Mouse (Mus musculus) stomach, embryonic 14.5 days (tissue): ENCODE measurements at regions not wholly inside any gene's neighbourhood (a gene's known extent, or its start where the extent isn't known, plus 50 kb on each side); places are given as distances from the start of the nearest gene placed in this dataset.

Experiments
- ATAC-seq: fragments of 200-750 bp; cut with Nextera tagmentation; 2 replicates; pipeline ENCODE4 v1.8.0; 2017; ENCODE audit warnings: low read depth, moderate TSS enrichment; ENCODE audit not compliant: insufficient number of reproducible peaks, insufficient read depth, low FRiP score
- H3K27ac ChIP-seq: fragments of 300-500 bp; sonication (generic); 2 replicates; pipeline ENCODE4 v1.5.1; 2014; ENCODE audit warnings: mild to moderate bottlenecking, low read length, moderate library complexity, mixed read lengths
- H3K27me3 ChIP-seq: fragments of 300-500 bp; sonication (generic); 2 replicates; pipeline ENCODE4 v1.6.1; 2014; ENCODE audit warnings: low read length, control low read depth, mixed read lengths; ENCODE audit not compliant: control insufficient read depth, insufficient read depth
- H3K36me3 ChIP-seq: fragments of 300-500 bp; sonication (generic); 2 replicates; pipeline ENCODE4 v1.6.1; 2014; ENCODE audit warnings: mild to moderate bottlenecking, control low read depth, low read length, moderate library complexity, mixed read lengths; ENCODE audit not compliant: control insufficient read depth, insufficient read depth
- H3K4me1 ChIP-seq: fragments of 300-500 bp; sonication (generic); 2 replicates; pipeline ENCODE4 v1.6.1; 2014; ENCODE audit warnings: low read length, control low read depth, mixed read lengths; ENCODE audit not compliant: control insufficient read depth, insufficient read depth
- H3K4me2 ChIP-seq: fragments of 300-500 bp; sonication (generic); replicated peaks from 2 replicates; pipeline ENCODE4 v1.6.1; 2014; ENCODE audit warnings: low read depth, low read length, control low read depth
- H3K4me3 ChIP-seq: fragments of 300-500 bp; sonication (generic); 2 replicates; pipeline ENCODE4 v1.5.1; 2014; ENCODE audit warnings: low read depth, low read length, control low read depth
- H3K9ac ChIP-seq: fragments of 300-500 bp; sonication (generic); replicated peaks from 2 replicates; pipeline ENCODE4 v1.6.1; 2014; ENCODE audit warnings: low read depth, mild to moderate bottlenecking, control low read depth, low read length, moderate library complexity, mixed read lengths
- H3K9me3 ChIP-seq: fragments of 300-500 bp; sonication (generic); 2 replicates; pipeline ENCODE4 v1.6.1; 2016; ENCODE audit warnings: low read depth, low read length, control low read depth; ENCODE audit not compliant: control insufficient read depth
- WGBS: fragments of 180-500 bp; shearing (Covaris S2); extraction: QIAGEN DNeasy Blood & Tissue Kit; methylation state at CpG from one replicate; pipeline ENCODE4 v1.1.7; 2014; 5-methylcytosine and 5-hydroxymethylcytosine counted together

DNA sequence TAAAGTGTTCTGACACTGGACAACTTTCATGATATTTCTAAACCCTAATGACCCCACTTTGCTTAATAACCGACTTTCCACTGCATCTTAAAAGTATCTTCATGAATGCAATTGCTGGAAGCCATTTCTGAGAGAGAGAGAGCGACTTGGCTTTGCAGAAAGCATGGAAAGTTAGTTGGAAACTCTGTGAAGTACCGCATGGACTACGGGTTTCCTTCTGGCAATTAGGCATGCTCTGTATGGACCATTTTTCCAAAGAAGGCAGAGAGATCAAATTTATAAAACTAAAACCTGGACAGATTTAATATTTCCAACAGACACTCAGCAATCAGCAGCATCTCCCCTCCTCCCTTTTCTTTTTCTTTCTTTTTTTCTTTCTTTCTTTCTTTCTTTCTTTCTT is 353.4 kb downstream of the Bckdhb start:
- H3K27me3 ChIP-seq = no peaks in the 10 kb centered on the region
- no peak for ATAC-seq
- no peak overlapping the region for H3K9ac ChIP-seq
- no peak overlapping the region for H3K4me2 ChIP-seq
- no peak overlapping the region for H3K4me3 ChIP-seq
- no peaks in the 10 kb centered on the region for H3K9me3 ChIP-seq
- 88% methylated on average over 4 of the region's 4 CpGs for WGBS
- H3K36me3 ChIP-seq = no peaks in the 10 kb centered on the region
- H3K27ac ChIP-seq = no peak overlapping the region
- H3K4me1 ChIP-seq = no peaks in the 10 kb centered on the region; the same call in 1 of the 2 replicates

DNA sequence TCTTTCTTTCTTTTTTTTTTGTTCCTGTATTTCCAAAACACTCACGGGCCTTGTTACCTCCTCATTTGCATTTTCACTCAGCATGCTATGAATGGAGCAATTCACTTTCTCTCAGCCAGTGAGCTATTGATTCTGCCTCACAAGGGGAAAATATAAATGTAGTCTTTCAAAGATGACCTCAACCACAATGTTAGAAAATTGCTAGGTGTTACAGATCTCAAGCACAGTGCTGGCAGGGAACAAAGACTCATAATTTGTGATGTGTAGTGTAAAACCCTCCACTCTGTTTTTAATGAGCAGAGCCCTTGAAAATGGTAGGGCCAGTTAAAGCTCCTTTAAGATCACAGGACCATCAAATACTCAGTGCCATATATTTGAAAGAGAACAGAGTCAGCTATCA is 353.8 kb downstream of the Bckdhb start:
- no peak for ATAC-seq
- WGBS = 56% methylated on average over 1 of the region's 1 CpGs

DNA sequence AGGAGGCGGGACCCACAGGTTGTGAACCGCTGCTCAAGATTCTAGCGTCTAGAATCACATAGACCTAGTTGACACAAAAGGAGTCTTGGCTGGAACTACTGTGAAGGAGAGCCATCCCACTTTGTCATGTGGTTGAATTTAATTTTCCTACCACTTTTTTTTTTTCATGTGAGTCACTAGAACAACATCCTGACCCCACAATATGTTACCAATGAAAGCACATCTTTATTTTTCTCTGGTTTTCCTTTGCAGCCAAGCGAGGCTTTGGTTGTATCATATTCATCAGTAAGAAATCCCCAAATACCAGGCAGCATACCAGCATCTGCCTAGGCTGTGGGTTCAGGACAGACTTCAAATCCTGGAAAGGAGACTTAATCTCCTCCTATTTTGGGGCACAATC is 356.0 kb downstream of the Bckdhb start:
- no peaks in the 10 kb centered on the region for H3K27me3 ChIP-seq
- H3K9me3 ChIP-seq = no peaks in the 10 kb centered on the region
- no peak overlapping the region for H3K9ac ChIP-seq
- 93% methylated on average over 4 of the region's 4 CpGs for WGBS
- H3K4me3 ChIP-seq = no peak overlapping the region
- H3K4me1 ChIP-seq = no peaks in the 10 kb centered on the region; the same call in 1 of the 2 replicates
- no peaks in the 10 kb centered on the region for H3K36me3 ChIP-seq
- ATAC-seq = no peak
- no peak overlapping the region for H3K27ac ChIP-seq
- no peak overlapping the region for H3K4me2 ChIP-seq

More for the DNA sequence above, 353.8 kb downstream of the Bckdhb start:
- no peaks in the 10 kb centered on the region for H3K9me3 ChIP-seq
- H3K4me2 ChIP-seq = no peak overlapping the region
- no peaks in the 10 kb centered on the region; the same call in 1 of the 2 replicates for H3K4me1 ChIP-seq
- H3K4me3 ChIP-seq = no peak overlapping the region
- no peak overlapping the region for H3K27ac ChIP-seq
- no peaks in the 10 kb centered on the region for H3K36me3 ChIP-seq
- H3K27me3 ChIP-seq = no peaks in the 10 kb centered on the region
- no peak overlapping the region for H3K9ac ChIP-seq

DNA sequence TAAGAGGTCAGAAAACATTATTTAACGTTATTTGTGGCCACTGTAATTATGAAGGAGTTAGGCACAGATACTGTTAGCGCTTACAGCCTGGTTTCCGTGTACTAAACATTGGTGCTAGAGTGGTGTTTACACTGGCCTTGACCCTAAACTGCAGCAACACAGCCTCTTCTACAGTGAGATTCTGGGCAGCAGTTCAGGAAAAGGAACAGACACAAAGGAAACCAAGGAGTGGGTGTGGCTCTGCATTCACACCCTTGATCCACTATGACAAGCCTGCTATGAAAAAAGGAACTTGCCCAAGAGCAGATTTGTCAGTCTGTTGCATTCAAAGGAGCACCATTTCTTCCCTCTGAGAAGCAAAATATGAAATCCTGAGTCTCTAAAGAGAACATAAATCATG is 356.7 kb downstream of the Bckdhb start:
- Histone ChIP-seq H3K9me3 (no peaks in the 10 kb centered on the region), H3K27ac (no peak overlapping the region), H3K4me3 (no peak overlapping the region), H3K4me1 (no peaks in the 10 kb centered on the region; the same call in 1 of the 2 replicates), H3K27me3 (no peaks in the 10 kb centered on the region), H3K4me2 (no peak overlapping the region), H3K36me3 (no peaks in the 10 kb centered on the region), H3K9ac (no peak overlapping the region)
- no peak for ATAC-seq
- 44% methylated on average over 3 of the region's 3 CpGs for WGBS

DNA sequence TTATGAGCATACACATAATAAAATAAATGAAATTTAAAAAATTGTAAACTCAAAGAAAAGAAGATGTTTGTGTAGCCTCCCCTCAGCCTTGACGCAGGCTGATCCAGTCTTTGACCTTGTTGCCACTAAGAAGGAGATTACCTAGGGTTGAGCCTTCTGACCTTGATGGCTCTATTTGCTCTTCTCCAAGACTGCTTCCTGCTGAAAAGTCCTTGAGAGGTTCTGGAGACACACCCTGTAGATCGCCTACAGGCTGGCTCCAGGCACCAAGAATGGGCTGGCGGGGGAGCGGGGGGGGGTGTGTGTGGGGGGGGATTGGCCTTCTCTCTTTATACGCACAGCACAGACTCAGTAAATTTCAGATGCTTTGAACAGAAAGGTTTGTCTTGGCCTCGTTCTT is 358.4 kb downstream of the Bckdhb start:
- H3K4me1 ChIP-seq = no peaks in the 10 kb centered on the region; the same call in 1 of the 2 replicates
- ATAC-seq = no peak
- no peak overlapping the region for H3K4me3 ChIP-seq
- H3K4me2 ChIP-seq = no peak overlapping the region
- no peaks in the 10 kb centered on the region for H3K9me3 ChIP-seq
- H3K9ac ChIP-seq = no peak overlapping the region
- no peaks in the 10 kb centered on the region for H3K36me3 ChIP-seq
- WGBS = 90% methylated on average over 4 of the region's 6 CpGs
- no peak overlapping the region for H3K27ac ChIP-seq
- H3K27me3 ChIP-seq = no peaks in the 10 kb centered on the region

DNA sequence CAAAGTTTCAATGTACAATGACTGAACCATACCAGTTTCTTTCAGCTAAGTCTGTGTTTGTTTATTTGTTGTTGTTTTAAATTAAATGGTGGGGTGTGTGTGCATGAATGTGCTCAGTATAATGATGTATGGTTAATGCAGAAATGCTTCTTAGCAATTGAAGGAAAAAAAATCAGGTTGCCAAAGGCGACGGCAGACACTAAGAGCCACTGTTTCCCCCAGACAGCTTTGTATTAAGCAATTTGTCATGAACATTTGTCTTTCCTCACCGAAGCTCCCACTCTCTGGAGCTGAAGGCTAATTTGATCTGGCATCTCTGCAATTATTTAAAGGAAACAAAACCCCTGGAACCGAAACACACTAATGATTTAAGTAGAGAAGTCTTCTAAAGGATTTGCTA is 360.7 kb downstream of the Bckdhb start:
- H3K4me3 ChIP-seq = no peak overlapping the region
- no peaks in the 10 kb centered on the region for H3K9me3 ChIP-seq
- WGBS = 31% methylated on average over 4 of the region's 4 CpGs
- H3K4me2 ChIP-seq = no peak overlapping the region
- no peaks in the 10 kb centered on the region for H3K27me3 ChIP-seq
- no peak overlapping the region for H3K27ac ChIP-seq
- no peaks in the 10 kb centered on the region; the same call in 1 of the 2 replicates for H3K4me1 ChIP-seq
- no peaks in the 10 kb centered on the region for H3K36me3 ChIP-seq
- ATAC-seq = no peak
- H3K9ac ChIP-seq = no peak overlapping the region

DNA sequence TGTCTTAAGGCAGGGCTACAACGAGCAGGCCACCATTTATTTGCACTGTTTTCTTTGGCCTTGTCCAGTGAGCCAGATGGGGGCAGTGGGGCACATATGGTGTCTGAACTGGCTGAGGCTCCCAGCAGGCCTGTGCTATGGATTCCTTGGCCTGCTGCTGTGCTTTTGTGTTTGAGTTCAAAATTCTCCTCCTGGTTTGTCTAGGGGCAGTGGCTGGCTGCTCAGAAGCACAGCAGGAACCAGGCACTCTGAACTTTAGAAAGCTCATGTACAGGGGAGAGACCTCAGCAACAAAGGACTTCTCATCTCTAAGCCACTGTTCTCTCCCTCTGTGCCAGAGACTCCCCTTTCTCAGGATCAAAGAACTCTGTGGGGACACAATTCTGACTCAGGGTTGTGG is 370.9 kb downstream of the Bckdhb start:
- H3K36me3 ChIP-seq = no peaks in the 10 kb centered on the region
- 46% methylated on average over 1 of the region's 1 CpGs for WGBS
- H3K27ac ChIP-seq = no peak overlapping the region
- H3K4me3 ChIP-seq = no peak overlapping the region
- ATAC-seq = no peak
- H3K4me1 ChIP-seq = no peaks in the 10 kb centered on the region
- H3K27me3 ChIP-seq = no peaks in the 10 kb centered on the region
- no peak overlapping the region for H3K4me2 ChIP-seq
- H3K9ac ChIP-seq = no peak overlapping the region
- H3K9me3 ChIP-seq = no peaks in the 10 kb centered on the region

DNA sequence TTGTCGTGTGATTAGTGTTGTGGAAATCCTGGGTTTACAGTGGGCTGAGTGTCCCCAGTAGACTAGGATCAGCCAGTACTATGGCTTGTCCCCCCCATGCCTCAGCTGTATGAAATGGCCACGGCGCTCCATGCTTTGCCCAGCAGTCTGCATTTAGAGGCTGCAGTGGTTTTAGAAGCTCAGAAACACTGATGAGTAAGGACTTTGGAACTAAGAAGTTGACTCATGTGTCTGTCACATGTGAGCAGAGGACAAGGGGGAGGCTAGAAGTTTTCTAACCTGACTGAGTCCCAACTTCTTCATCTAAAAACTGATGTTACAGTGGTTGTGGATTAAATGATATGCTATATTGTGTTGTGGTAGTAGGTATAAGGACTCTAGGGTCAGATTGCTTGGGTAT is 371.5 kb downstream of the Bckdhb start:
- no peaks in the 10 kb centered on the region for H3K4me1 ChIP-seq
- H3K27me3 ChIP-seq = no peaks in the 10 kb centered on the region
- WGBS = 88% methylated on average over 3 of the region's 3 CpGs
- no peak overlapping the region for H3K4me2 ChIP-seq
- H3K4me3 ChIP-seq = no peak overlapping the region
- no peak overlapping the region for H3K9ac ChIP-seq
- H3K9me3 ChIP-seq = no peaks in the 10 kb centered on the region
- H3K36me3 ChIP-seq = no peaks in the 10 kb centered on the region
- H3K27ac ChIP-seq = no peak overlapping the region
- no peak for ATAC-seq

DNA sequence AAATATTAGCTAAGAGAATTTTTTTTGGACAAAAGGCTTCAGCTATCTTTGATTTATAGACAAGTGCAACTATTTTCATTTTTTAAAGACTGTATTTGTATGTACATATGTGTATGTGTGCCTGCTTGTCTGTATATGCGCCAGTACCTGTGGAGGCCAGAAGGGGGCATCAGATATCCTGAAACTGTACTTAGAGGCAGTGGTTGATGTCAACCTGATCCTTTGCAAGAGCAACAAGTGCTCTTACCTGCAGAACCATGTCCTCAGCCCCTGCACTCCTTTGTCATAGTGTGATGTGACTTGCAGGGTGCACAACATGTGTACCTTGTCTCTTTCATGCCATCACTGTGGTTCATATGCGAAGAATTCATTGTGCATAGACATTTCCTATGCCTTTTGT is 379.5 kb downstream of the Bckdhb start:
- H3K27me3 ChIP-seq = no peaks in the 10 kb centered on the region
- H3K27ac ChIP-seq = no peak overlapping the region
- no peaks in the 10 kb centered on the region for H3K9me3 ChIP-seq
- H3K9ac ChIP-seq = no peak overlapping the region
- no peaks in the 10 kb centered on the region for H3K36me3 ChIP-seq
- ATAC-seq = no peak
- no peak overlapping the region for H3K4me2 ChIP-seq
- 90% methylated on average over 2 of the region's 2 CpGs for WGBS
- no peak overlapping the region for H3K4me3 ChIP-seq
- H3K4me1 ChIP-seq = no peaks in the 10 kb centered on the region
